27 mouse cellular contexts compared by ENCODE assay signal in genomic region chr1:156386232-156386631, GRCm38 (mm10). TPM values are rescaled to one million over a fixed set of nuclear protein-coding genes. Genes with fewer than 3 reads are reported as not detected.
DNase-seq lines count a peak whose midpoint lies in the region; ATAC-seq lines count a peak whose summit lies in the region.
"Had no signal": no experiment of that assay in that cellular context is flagged by ENCODE, and none has a peak within 500 bp of the region (broad histone marks: within the 10 kb centered on the region; RNA-seq: fewer than 3 reads in every experiment).

No protein-coding gene starts in this region.

- no peak overlapping the region for H3K4me2 ChIP-seq in liver, embryonic 12.5 days
- H3K4me2 ChIP-seq in liver, embryonic 16.5 days (ENCODE audit: low read depth, low read length), result no peak overlapping the region
- H3K4me2 ChIP-seq in liver, embryonic 11.5 days, result no peak overlapping the region
- H3K4me2 ChIP-seq: embryonic facial prominence, embryonic 12.5 days; forebrain, embryonic 12.5 days had no signal

- 35% methylated on average over 4 of the region's 4 CpGs for WGBS in liver, embryonic 12.5 days (ENCODE audit: insufficient replicate concordance)
- 36% methylated on average over 4 of the region's 4 CpGs for WGBS in liver, embryonic 16.5 days (ENCODE audit: insufficient replicate concordance)
- 59% methylated on average over 4 of the region's 4 CpGs for WGBS in liver, embryonic 11.5 days

- ATAC-seq in liver, embryonic 12.5 days, result peak; percentile 63; the same call in 1 of the 2 replicates
- ATAC-seq in liver, embryonic 16.5 days (ENCODE audit: low read depth), result peak; percentile 67
- ATAC-seq in liver, embryonic 11.5 days (replicated peaks; ENCODE audit: low FRiP score), result no peak; the same call in 1 of the 2 replicates
- no peak for ATAC-seq in inflammation-experienced regulatory T-cells, adult 6 months
- ATAC-seq: activated CD4-positive, CD25-positive, alpha-beta regulatory T cell, adult 4 months; CD4-positive, CD25-positive, alpha-beta regulatory T cell, adult 4 months; forebrain, embryonic 14.5 days; forebrain, embryonic 16.5 days had no signal

- no peak for DNase-seq in liver
- DNase-seq in liver, embryonic 11.5 days (ENCODE audit: low spot score), result no peak
- DNase-seq in c-Kit-positive CD71-positive TER-119-positive erythroid progenitor cells, embryonic 14.5 days (ENCODE audit: low spot score), result peak; percentile 9
- DNase-seq in lung, postnatal 36 days, result no peak
- DNase-seq: adrenal gland, adult 8-10 months; adrenal gland, postnatal 14 days; adrenal gland, postnatal 36 days; B cell, adult 2 months; cerebellum, adult 11-12 months; cerebellum, adult 2 months; cerebellum, adult 9-10 months; cerebellum, postnatal 10 days; cerebellum, postnatal 25 days had no signal

- H3K36me3 ChIP-seq in liver, embryonic 12.5 days, result no peaks in the 10 kb centered on the region
- H3K36me3 ChIP-seq in liver, embryonic 16.5 days (ENCODE audit: control insufficient read depth, insufficient read depth), result no peaks in the 10 kb centered on the region
- no peaks in the 10 kb centered on the region for H3K36me3 ChIP-seq in liver, embryonic 11.5 days (ENCODE audit: control insufficient read depth, insufficient read depth, low read length)
- H3K36me3 ChIP-seq: embryonic facial prominence, embryonic 10.5 days; embryonic facial prominence, embryonic 12.5 days; forebrain, embryonic 10.5 days; forebrain, embryonic 12.5 days; G1E had no signal

- no peaks in the 10 kb centered on the region for H3K9me3 ChIP-seq in liver, embryonic 12.5 days (replicated peaks)
- H3K9me3 ChIP-seq in liver, embryonic 16.5 days (replicated peaks; ENCODE audit: control insufficient read depth, low read length), result no peaks in the 10 kb centered on the region
- H3K9me3 ChIP-seq in liver, embryonic 11.5 days (ENCODE audit: control insufficient read depth, low read length), result no peaks in the 10 kb centered on the region
- H3K9me3 ChIP-seq: embryonic facial prominence, embryonic 10.5 days; embryonic facial prominence, embryonic 12.5 days; forebrain, embryonic 10.5 days; forebrain, embryonic 12.5 days; G1E had no signal

- H3K27me3 ChIP-seq in liver, embryonic 12.5 days (replicated peaks), result no peaks in the 10 kb centered on the region
- no peaks in the 10 kb centered on the region for H3K27me3 ChIP-seq in liver, embryonic 16.5 days (ENCODE audit: control insufficient read depth, insufficient read depth, low read depth, low read length)
- no peaks in the 10 kb centered on the region for H3K27me3 ChIP-seq in liver, embryonic 11.5 days (replicated peaks; ENCODE audit: control insufficient read depth, insufficient read depth, low read length)
- H3K27me3 ChIP-seq: CH12.LX; embryonic facial prominence, embryonic 12.5 days; forebrain, embryonic 12.5 days had no signal

- peaks cover 13% of the 10 kb centered on the region for H3K4me1 ChIP-seq in liver, embryonic 12.5 days
- no peaks in the 10 kb centered on the region for H3K4me1 ChIP-seq in liver, embryonic 16.5 days (ENCODE audit: control insufficient read depth, low read depth, low read length)
- H3K4me1 ChIP-seq in liver, embryonic 11.5 days (replicated peaks; ENCODE audit: control insufficient read depth, insufficient read depth, low read length), result peaks cover 4% of the 10 kb centered on the region; the same call in 1 of the 2 replicates
- H3K4me1 ChIP-seq: embryonic facial prominence, embryonic 10.5 days; embryonic facial prominence, embryonic 12.5 days; forebrain, embryonic 10.5 days; forebrain, embryonic 12.5 days had no signal

- H3K9ac ChIP-seq in liver, embryonic 12.5 days, result no peak overlapping the region
- no peak overlapping the region for H3K9ac ChIP-seq in liver, embryonic 16.5 days (ENCODE audit: low read depth, low read length)
- no peak overlapping the region for H3K9ac ChIP-seq in liver, embryonic 11.5 days (ENCODE audit: low read depth, low read length)
- H3K9ac ChIP-seq: embryonic facial prominence, embryonic 12.5 days; forebrain, embryonic 12.5 days had no signal

- no peak overlapping the region for H3K27ac ChIP-seq in liver, embryonic 12.5 days
- H3K27ac ChIP-seq in liver, embryonic 16.5 days (ENCODE audit: low read length), result no peak overlapping the region
- no peak overlapping the region for H3K27ac ChIP-seq in liver, embryonic 11.5 days (ENCODE audit: low read depth, low read length)
- H3K27ac ChIP-seq: embryonic facial prominence, embryonic 10.5 days; embryonic facial prominence, embryonic 12.5 days; forebrain, embryonic 10.5 days; forebrain, embryonic 12.5 days had no signal

- no peak overlapping the region for H3K4me3 ChIP-seq in liver, embryonic 12.5 days
- H3K4me3 ChIP-seq in liver, embryonic 16.5 days (ENCODE audit: low read depth, low read length), result no peak overlapping the region
- H3K4me3 ChIP-seq in liver, embryonic 11.5 days (ENCODE audit: low read depth, low read length), result no peak overlapping the region
- H3K4me3 ChIP-seq: embryonic facial prominence, embryonic 10.5 days; embryonic facial prominence, embryonic 12.5 days; erythroblast, embryonic 14.5 days; forebrain, embryonic 10.5 days; forebrain, embryonic 12.5 days had no signal

RNA-seq across cellular contexts. Expression of gene Gm2000, which starts 20.4 kb away (rescaled TPM):
- 762 and 857 TPM in 2 replicates for polyA plus RNA-seq in liver, embryonic 12.5 days (2016; fragmentation: Nextera tagmentation; extraction: Ambion mirVana)
- 452 and 507 TPM in 2 replicates for polyA plus RNA-seq in liver, embryonic 16.5 days (2015; fragmentation: Nextera tagmentation; extraction: Ambion mirVana)
- polyA plus RNA-seq in liver, embryonic 11.5 days (2014; fragmentation: Nextera tagmentation; extraction: Ambion mirVana), result 1,139 and 1,273 TPM in 2 replicates
- 1,000 to 10,000 TPM; 1,993 to 3,267 (median 2,370) TPM for polyA plus RNA-seq in inflammation-experienced regulatory T-cells, adult 6 months (2017; shearing (Covaris generic))

RNA-seq across cellular contexts. Expression of gene Axdnd1, which starts 34.7 kb away (rescaled TPM):
- polyA plus RNA-seq in liver, embryonic 12.5 days (2016; fragmentation: Nextera tagmentation; extraction: Ambion mirVana), result 0.23 TPM in 1 of 2 replicates, not detected in the other
- polyA plus RNA-seq in liver, embryonic 16.5 days (2015; fragmentation: Nextera tagmentation; extraction: Ambion mirVana), result 0.08 and 0.21 TPM in 2 replicates
- polyA plus RNA-seq in liver, embryonic 11.5 days (2014; fragmentation: Nextera tagmentation; extraction: Ambion mirVana), result 0.05 and 0.18 TPM in 2 replicates
- 1 to 10 TPM in 1 of 3 experiments, under 1 TPM in 2; 0.34 to 1.0 (median 0.69) TPM for polyA plus RNA-seq in inflammation-experienced regulatory T-cells, adult 6 months (2017; shearing (Covaris generic))
- polyA plus RNA-seq: activated CD4-positive, CD25-positive, alpha-beta regulatory T cell, adult 4 months; erythroblast, embryonic 14.5 days; forebrain, embryonic 16.5 days; G1E had no signal

Comparison
In these comparisons a context has a peak if more than half of its experiments do, and no peak if none do; other contexts are left out.
1. ATAC-seq: peak in liver, embryonic 12.5 days (single experiment) and liver, embryonic 16.5 days (single experiment); none in liver, embryonic 11.5 days (single experiment) and inflammation-experienced regulatory T-cells, adult 6 months (single experiment).